Mouse (Mus musculus): ENCODE data around the gene Gli1.

GRCm38 (mm10) chr10:127337536-127338099, 4.2 kb downstream of the Gli1 start:
- no peak for TF ChIP-seq CTCF (IDR thresholded peaks at IDR 0.05; ENCODE audit: low read depth)
- TF ChIP-seq EP300 (IDR thresholded peaks at IDR 0.05; ENCODE audit: low read depth), result no peak

Measured in heart, postnatal 0 days (tissue).